Mouse (Mus musculus): ENCODE measurements around the gene Mcfd2.
A peak's percentile ranks its signal among the peaks of the same experiment; 100 is the strongest.

Mcfd2 gene

GRCm38 (mm10) chr17:87287197-87287777 lies 21.6 kb upstream of the Mcfd2 start:
- DNase-seq = no peak

- DNase-seq = peak; percentile 60 to 75
These were observed 20.9 kb upstream of the Mcfd2 start for GRCm38 (mm10) chr17:87286481-87287143.

- peak; percentile 44 to 62 for DNase-seq
These were observed 20.2 kb upstream of the Mcfd2 start for GRCm38 (mm10) chr17:87285731-87286465.

GRCm38 (mm10) chr17:87284482-87285040 lies 18.8 kb upstream of the Mcfd2 start:
- no peak for DNase-seq

GRCm38 (mm10) chr17:87283755-87284481 lies 18.2 kb upstream of the Mcfd2 start:
- DNase-seq = peak; percentile 63 to 70

- DNase-seq = peak; percentile 59 to 67
These were observed 17.5 kb upstream of the Mcfd2 start for GRCm38 (mm10) chr17:87283055-87283754.

DNA sequence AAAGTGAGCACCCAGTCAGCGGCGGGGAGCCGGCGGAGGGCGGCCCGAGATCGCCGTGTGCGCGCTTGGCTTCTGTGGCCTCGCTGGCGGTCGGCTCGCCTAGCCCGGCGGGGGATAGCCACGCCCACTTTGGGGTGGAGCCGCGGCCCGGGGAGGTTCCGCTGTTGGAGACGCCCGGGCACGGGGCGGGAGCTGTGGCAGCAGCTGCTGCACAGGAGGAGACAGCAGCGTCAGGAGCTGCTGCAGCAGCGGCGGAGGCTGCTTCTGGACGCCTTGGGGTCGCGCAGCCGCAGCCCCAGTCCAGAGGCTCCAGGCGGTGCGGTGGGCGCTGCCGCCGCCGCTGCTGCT lies 16.9 kb upstream of the Mcfd2 start, which contains the start of gene Ttc7:
Ttc7 (plus strand) TSS at position 181 of the 348 bp plus-strand sequence.
- DNase-seq = peak; percentile 98 to 99

DNA sequence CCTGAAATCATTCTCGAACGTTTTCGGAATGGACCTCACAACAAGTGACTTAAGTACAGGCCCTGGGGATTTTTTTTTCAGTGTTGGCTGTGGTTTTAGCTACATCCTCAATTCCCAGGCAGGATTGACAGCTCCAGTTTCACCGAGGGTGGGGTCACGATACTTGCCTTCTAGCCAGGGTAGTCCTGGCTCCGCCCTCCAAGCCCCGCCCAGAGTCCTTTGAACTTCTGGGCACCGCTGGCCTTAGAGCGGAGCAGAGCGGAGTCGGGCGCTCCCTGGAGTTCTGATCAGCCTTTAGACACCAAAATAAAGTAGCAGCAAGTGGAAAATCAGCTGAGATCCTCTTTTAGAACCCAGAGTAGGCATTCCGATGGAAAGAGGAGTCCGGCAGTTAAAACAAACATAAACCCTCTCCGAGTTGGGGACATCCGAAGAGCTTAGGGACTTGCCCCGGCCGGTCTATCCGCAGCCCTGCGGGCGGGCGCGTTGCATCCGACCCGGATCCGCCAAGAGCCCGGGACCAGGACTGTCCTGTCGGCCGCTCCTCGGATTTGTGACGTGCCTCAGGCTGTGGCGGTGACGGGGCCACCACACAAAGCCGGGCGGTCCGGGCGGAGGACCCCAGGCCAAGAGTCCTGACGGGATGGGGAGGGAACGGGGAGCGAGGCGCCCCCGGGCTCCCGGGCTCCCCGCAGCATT lies 16.4 kb upstream of the Mcfd2 start:
- peak; percentile 97 to 98 for DNase-seq

DNA sequence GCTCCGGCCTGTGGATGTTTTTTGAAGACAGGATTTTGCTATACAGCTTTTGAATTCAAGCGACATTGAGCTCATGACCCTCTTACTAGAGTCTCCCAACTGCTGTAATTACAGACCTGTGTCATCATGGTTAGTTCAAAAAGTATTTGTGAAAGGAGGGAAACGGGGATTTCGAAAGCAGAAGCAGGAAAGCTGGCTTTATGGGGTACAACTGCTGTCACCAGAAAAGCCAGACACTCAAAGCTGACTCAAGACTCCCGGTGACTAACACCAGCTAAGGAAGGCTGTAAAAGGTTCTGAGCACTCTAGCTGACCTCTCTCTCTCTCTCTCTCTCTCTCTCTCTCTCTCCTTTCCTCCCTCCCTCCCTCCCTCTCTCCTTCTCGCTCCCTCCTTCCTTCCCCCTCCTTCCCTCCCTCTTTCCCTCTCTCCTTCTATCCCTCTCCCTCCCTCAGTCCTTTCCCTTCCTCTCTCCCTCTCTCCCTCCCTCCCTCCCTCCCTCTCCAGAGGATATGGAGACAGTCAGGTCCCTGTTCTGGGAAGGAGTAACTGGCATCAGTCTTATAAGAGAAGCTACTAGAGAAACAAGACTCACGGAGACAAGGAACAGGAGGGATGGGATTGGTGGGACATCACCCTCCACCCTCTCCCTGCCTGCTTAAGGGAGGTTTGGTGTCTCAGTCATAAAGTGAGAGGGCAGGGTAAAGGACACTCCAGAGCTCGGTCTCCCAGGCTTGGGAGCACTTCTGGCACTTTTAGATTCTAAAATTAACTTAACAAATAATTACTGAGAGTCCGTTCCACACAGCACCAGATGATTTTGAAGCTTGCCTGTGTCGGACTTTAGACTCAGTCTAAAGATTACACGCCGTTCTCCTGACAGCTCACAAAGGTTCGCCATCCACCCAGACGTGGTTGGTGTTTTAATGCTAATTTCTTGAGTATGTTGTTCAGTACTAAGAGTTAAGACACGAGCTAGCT lies 9.9 kb upstream of the Mcfd2 start:
- DNase-seq = no peak

- DNase-seq = no peak
These were observed 3.7 kb upstream of the Mcfd2 start for GRCm38 (mm10) chr17:87269454-87269853.

GRCm38 (mm10) chr17:87264927-87265791 lies 576 bp downstream of the Mcfd2 start:
- no peak for DNase-seq

DNA sequence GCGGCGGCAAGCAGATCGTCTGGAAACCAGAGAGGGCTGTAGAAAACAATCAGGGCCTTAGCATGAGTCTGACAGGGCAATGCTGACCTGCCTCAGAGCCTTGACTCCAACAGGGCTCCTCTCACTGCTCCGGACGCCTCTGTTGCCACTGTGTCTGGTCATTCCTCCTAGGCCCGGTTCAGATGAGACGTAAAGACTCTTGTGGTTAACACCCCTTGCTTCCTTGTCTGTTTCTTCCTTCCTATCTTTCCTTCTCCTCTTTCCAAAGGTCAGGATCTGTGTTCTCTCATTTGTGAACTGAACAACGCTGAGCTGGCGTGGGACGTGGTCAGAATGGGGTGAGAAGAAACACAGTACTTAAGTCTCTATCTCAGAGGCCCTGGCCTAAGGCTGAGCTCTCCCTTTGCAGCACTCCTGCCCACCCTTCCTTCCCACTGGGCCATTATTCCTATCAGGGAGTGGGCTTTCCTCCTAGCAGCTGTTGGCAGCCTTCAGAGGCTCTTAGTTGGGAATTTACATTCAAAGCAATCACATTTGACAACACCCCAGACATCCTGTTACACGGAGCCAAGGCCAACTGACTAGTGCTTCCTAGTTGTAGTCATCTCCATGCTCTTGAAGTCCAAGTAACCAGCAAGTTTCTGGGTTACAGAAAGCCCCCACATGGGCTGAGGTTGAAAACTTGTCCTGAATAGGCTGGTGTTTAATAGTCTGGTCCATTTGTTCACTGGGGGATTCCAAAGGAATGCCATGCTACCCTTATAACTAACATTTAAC lies 1.5 kb downstream of the Mcfd2 start:
- DNase-seq = no peak

DNA sequence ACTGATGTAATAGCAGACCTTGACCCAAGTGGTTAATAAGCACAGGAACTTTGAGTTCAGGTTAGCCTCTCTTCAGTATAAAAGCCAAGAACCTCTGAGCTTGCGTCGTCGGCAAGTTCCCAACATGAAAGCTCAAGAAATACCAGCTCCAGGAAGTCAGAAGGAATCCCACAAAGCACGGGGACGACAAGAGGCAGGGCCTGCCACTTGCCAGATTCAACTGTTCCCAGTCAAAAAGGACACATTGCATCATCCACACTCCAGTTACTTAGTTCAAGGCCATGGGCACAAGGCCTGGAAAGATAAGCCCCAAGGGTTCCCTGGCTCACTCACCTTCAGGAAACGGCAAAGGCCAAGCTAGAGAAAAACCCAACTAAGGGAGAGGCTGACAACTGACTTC lies 2.3 kb downstream of the Mcfd2 start:
- peak; percentile 67 to 77 for DNase-seq

- no peak for DNase-seq
These were observed 10.1 kb downstream of the Mcfd2 start for GRCm38 (mm10) chr17:87255672-87256071.

DNA sequence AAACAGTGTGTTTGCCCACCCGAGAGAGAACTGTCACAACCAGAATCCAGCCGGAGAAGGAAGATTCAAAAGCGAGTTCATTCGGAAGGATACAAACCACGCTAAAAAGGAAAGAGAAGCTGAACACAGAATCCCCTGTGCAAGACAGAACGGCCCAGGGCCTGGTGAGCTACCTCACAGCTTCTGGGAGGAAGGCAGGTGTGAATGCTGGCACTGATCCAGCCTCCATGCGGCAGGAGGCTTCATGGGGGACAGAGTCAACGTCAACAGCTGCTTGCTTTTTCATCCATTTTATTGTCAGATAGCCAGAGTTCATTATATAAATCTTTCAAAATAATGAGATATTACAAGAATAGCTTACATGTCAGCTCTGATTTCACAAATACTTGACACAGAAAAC lies 11.4 kb downstream of the Mcfd2 start:
- no peak for DNase-seq

- DNase-seq = no peak
These were observed 19.6 kb downstream of the Mcfd2 start for GRCm38 (mm10) chr17:87246103-87246502.

DNA sequence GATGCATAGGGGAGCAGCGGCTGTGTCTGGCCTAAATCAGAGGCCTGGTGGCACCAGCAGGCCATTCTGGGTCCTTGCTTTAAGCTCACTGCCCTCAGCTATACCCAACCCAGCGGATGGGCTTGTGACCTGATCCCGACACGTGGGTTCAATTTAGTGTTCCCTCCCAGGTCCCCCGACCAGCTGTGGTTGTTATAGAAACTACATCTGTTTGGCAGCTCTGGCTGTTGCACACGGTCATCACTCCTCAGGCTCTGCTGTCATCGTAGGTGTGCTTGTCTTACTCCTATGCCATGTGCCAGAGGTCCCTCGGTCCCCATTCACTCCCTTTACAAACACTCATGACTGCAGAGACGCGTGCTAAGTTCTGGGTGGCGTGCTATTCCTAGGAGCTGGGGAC lies 27.9 kb downstream of the Mcfd2 start:
- DNase-seq = no peak

Measured in lung, adult 18-20 months (tissue).